In genomic region chr4:155249257-155249647, GRCm38 (mm10) we compare ENCODE assay signal across 8 mouse cellular contexts. TPM values are rescaled to one million over a fixed set of nuclear protein-coding genes. Genes with fewer than 3 reads are reported as not detected.
A peak's percentile ranks its signal among the peaks of the same experiment; 100 is the strongest.
DNase-seq lines count a peak whose midpoint lies in the region; ATAC-seq and TF ChIP-seq lines count a peak whose summit lies in the region.

No protein-coding gene starts in this region.

- peak overlapping the region; percentile 80 for H3K4me2 ChIP-seq in kidney, embryonic 14.5 days (replicated peaks; ENCODE audit: low read depth, low read length)
- H3K4me2 ChIP-seq in limb, embryonic 14.5 days (replicated peaks; ENCODE audit: low read depth, low read length, severe bottlenecking): peak overlapping the region; percentile 74
- peak overlapping the region; percentile 82 for H3K4me2 ChIP-seq in midbrain, embryonic 16.5 days (ENCODE audit: low read length)

- no peaks in the 10 kb centered on the region for H3K27me3 ChIP-seq in C2C12 (ENCODE audit: control insufficient read depth, insufficient read depth, insufficient read length)
- no peaks in the 10 kb centered on the region for H3K27me3 ChIP-seq in heart, embryonic 10.5 days (ENCODE audit: insufficient read depth, poor library complexity, severe bottlenecking)
- H3K27me3 ChIP-seq in kidney, embryonic 14.5 days (ENCODE audit: control insufficient read depth, insufficient read depth, low read length): no peaks in the 10 kb centered on the region
- no peaks in the 10 kb centered on the region for H3K27me3 ChIP-seq in limb, embryonic 14.5 days (ENCODE audit: control insufficient read depth, insufficient read depth, low read length)
- H3K27me3 ChIP-seq in midbrain, embryonic 16.5 days (ENCODE audit: control insufficient read depth, insufficient read depth, low read depth, low read length): no peaks in the 10 kb centered on the region
- no peaks in the 10 kb centered on the region for H3K27me3 ChIP-seq in spleen, adult 2 months (ENCODE audit: control insufficient read depth, insufficient read depth, low read length)

- no peaks in the 10 kb centered on the region for H3K9me3 ChIP-seq in heart, embryonic 10.5 days
- peaks cover 3% of the 10 kb centered on the region; the same call in 1 of the 2 replicates for H3K9me3 ChIP-seq in kidney, embryonic 14.5 days (ENCODE audit: control insufficient read depth, low read length)
- no peaks in the 10 kb centered on the region for H3K9me3 ChIP-seq in limb, embryonic 14.5 days (ENCODE audit: control insufficient read depth, low read length)
- no peaks in the 10 kb centered on the region for H3K9me3 ChIP-seq in midbrain, embryonic 16.5 days (replicated peaks; ENCODE audit: control insufficient read depth, low read length, poor library complexity, severe bottlenecking)

- H3ac ChIP-seq in C2C12 (ENCODE audit: control insufficient read depth, insufficient read length, low read depth): peak overlapping the region; percentile 49

- WGBS in heart, embryonic 10.5 days: under 1% methylated on average over 9 of the region's 9 CpGs
- WGBS in kidney, embryonic 14.5 days: 0% methylated on average over 9 of the region's 9 CpGs
- WGBS in limb, embryonic 14.5 days: under 1% methylated on average over 9 of the region's 9 CpGs
- under 1% methylated on average over 9 of the region's 9 CpGs for WGBS in midbrain, embryonic 16.5 days
- WGBS in spleen, adult 2 months: under 1% methylated on average over 9 of the region's 9 CpGs

- H3K27ac ChIP-seq in embryonic fibroblast, embryonic 13.5 days (ENCODE audit: insufficient read depth, low read length): peak overlapping the region; percentile 90
- peak overlapping the region; percentile 92 for H3K27ac ChIP-seq in heart, embryonic 10.5 days
- peak overlapping the region; percentile 99 for H3K27ac ChIP-seq in kidney, embryonic 14.5 days (ENCODE audit: low read depth, low read length)
- peak overlapping the region; percentile 96 for H3K27ac ChIP-seq in limb, embryonic 14.5 days (replicated peaks; ENCODE audit: low read depth, low read length)
- H3K27ac ChIP-seq in midbrain, embryonic 16.5 days (ENCODE audit: low read length): peak overlapping the region; percentile 98
- peak overlapping the region; percentile 95 for H3K27ac ChIP-seq in spleen, adult 2 months (ENCODE audit: insufficient read depth, low read length)

- peak; percentile 97 for DNase-seq in brain, adult 2 months (ENCODE audit: low read depth, low spot score)
- peak; percentile 97 for DNase-seq in heart, embryonic 10.5 days (ENCODE audit: low spot score)
- DNase-seq in limb, embryonic 14.5 days (ENCODE audit: low spot score): peak; percentile 98
- peak; percentile 93 to 95 for DNase-seq in spleen, adult 2 months (ENCODE audit: low read depth in 1 of 2, low spot score in 2 of 2)

- peak; percentile 84 for TF ChIP-seq CTCF in C2C12 (IDR thresholded peaks at IDR 0.05; ENCODE audit: control insufficient read depth, insufficient read depth, insufficient read length)
- peak; percentile 92 for TF ChIP-seq CTCF in embryonic fibroblast, embryonic 13.5 days (IDR thresholded peaks at IDR 0.05; ENCODE audit: borderline replicate concordance, insufficient read depth, low read length)
- TF ChIP-seq CTCF in spleen, adult 2 months (IDR thresholded peaks at IDR 0.05; ENCODE audit: extremely low read depth, insufficient read depth, insufficient read length, insufficient replicate concordance): peak; percentile 97; the same call in 1 of the 2 replicates

- H3K9ac ChIP-seq in kidney, embryonic 14.5 days (ENCODE audit: low read depth, low read length): peak overlapping the region; percentile 73
- peak overlapping the region; percentile 63 for H3K9ac ChIP-seq in limb, embryonic 14.5 days (ENCODE audit: low read depth, low read length, severe bottlenecking)
- H3K9ac ChIP-seq in midbrain, embryonic 16.5 days (ENCODE audit: low read depth, low read length): peak overlapping the region; percentile 81

- H3K4me3 ChIP-seq in C2C12 (ENCODE audit: insufficient read depth, poor library complexity, severe bottlenecking): peak overlapping the region; percentile 44
- H3K4me3 ChIP-seq in embryonic fibroblast, embryonic 13.5 days (ENCODE audit: insufficient read depth, low read length): peak overlapping the region; percentile 65
- H3K4me3 ChIP-seq in heart, embryonic 10.5 days: peak overlapping the region; percentile 68
- peak overlapping the region; percentile 65 for H3K4me3 ChIP-seq in kidney, embryonic 14.5 days (ENCODE audit: low read length)
- peak overlapping the region; percentile 50 for H3K4me3 ChIP-seq in limb, embryonic 14.5 days (replicated peaks; ENCODE audit: low read length)
- peak overlapping the region; percentile 58 for H3K4me3 ChIP-seq in midbrain, embryonic 16.5 days (ENCODE audit: low read depth, low read length)
- H3K4me3 ChIP-seq in spleen, adult 2 months (ENCODE audit: extremely low read depth, insufficient read depth, insufficient read length): peak overlapping the region; percentile 74

- H3K36me3 ChIP-seq in C2C12 (ENCODE audit: control insufficient read depth, insufficient read depth): no peaks in the 10 kb centered on the region
- peaks cover 11% of the 10 kb centered on the region; the same call in 1 of the 2 replicates for H3K36me3 ChIP-seq in heart, embryonic 10.5 days
- H3K36me3 ChIP-seq in kidney, embryonic 14.5 days (ENCODE audit: control insufficient read depth, insufficient read depth, low read length): no peaks in the 10 kb centered on the region
- peaks cover 8% of the 10 kb centered on the region for H3K36me3 ChIP-seq in limb, embryonic 14.5 days (ENCODE audit: control insufficient read depth, insufficient read depth, low read length)
- no peaks in the 10 kb centered on the region for H3K36me3 ChIP-seq in midbrain, embryonic 16.5 days (ENCODE audit: control insufficient read depth, insufficient read depth, low read length)
- H3K36me3 ChIP-seq in spleen, adult 2 months (ENCODE audit: control insufficient read depth, insufficient read depth, low read length): no peaks in the 10 kb centered on the region

- ATAC-seq in kidney, embryonic 14.5 days (ENCODE audit: low FRiP score, low TSS enrichment): peak; percentile 70
- ATAC-seq in limb, embryonic 14.5 days (ENCODE audit: low FRiP score, low read depth): peak; percentile 77
- ATAC-seq in midbrain, embryonic 16.5 days: peak; percentile 78

- peaks cover 7% of the 10 kb centered on the region for H3K4me1 ChIP-seq in embryonic fibroblast, embryonic 13.5 days (ENCODE audit: control insufficient read depth, insufficient read depth, low read length)
- H3K4me1 ChIP-seq in heart, embryonic 10.5 days: peaks cover 34% of the 10 kb centered on the region
- H3K4me1 ChIP-seq in kidney, embryonic 14.5 days (ENCODE audit: control insufficient read depth, insufficient read depth, low read length): peaks cover 28% of the 10 kb centered on the region
- peaks cover 46% of the 10 kb centered on the region for H3K4me1 ChIP-seq in limb, embryonic 14.5 days (ENCODE audit: control insufficient read depth, insufficient read depth, low read length)
- H3K4me1 ChIP-seq in midbrain, embryonic 16.5 days (ENCODE audit: control insufficient read depth, insufficient read depth, low read length): peaks cover 30% of the 10 kb centered on the region
- no peaks in the 10 kb centered on the region; the same call in 1 of the 2 replicates for H3K4me1 ChIP-seq in spleen, adult 2 months (ENCODE audit: control insufficient read depth, insufficient read depth, insufficient read length)

- peaks cover 15% of the 10 kb centered on the region for H3K79me2 ChIP-seq in C2C12 (ENCODE audit: control insufficient read depth, insufficient read depth)

- H3K79me3 ChIP-seq in C2C12 (ENCODE audit: low read depth): peaks cover 3% of the 10 kb centered on the region

- TF ChIP-seq POLR2A in embryonic fibroblast, embryonic 13.5 days (IDR thresholded peaks at IDR 0.05; ENCODE audit: low read depth, low read length): no peak
- TF ChIP-seq POLR2A in limb, embryonic 14.5 days (IDR thresholded peaks at IDR 0.05; ENCODE audit: borderline replicate concordance, extremely low read depth, insufficient read depth, insufficient read length): no peak
- TF ChIP-seq POLR2A in spleen, adult 2 months (IDR thresholded peaks at IDR 0.05; ENCODE audit: low read depth, low read length): no peak

TF ChIP-seq in C2C12, 6 proteins besides CTCF, POLR2A, EP300 and RAD21:
- TF ChIP-seq USF1 (IDR thresholded peaks at IDR 0.05; ENCODE audit: low read depth) (no peak), MYOD1 (IDR thresholded peaks at IDR 0.05; ENCODE audit: control insufficient read depth, insufficient read length, low read depth) (no peak), MYOG (IDR thresholded peaks at IDR 0.05; ENCODE audit: control insufficient read depth, extremely low read depth, insufficient read length) (no peak), MAX (IDR thresholded peaks at IDR 0.05) (peak; percentile 25)
TF ChIP-seq in C2C12: peak in this region for 1.

RNA-seq across cellular contexts. Expression of gene Faap20, which starts 0.3 kb away (rescaled TPM):
- polyA plus RNA-seq in C2C12 (2012; fragmentation: generic; extraction: Trizol): 30.6 TPM
- 19.8 and 21.1 TPM in 2 replicates for polyA plus RNA-seq in embryonic fibroblast, embryonic 13.5 days (2011; ENCODE audit: insufficient read length, low read depth, missing spikeins)
- polyA plus RNA-seq in heart, embryonic 10.5 days (2016; fragmentation: Nextera tagmentation; extraction: Ambion mirVana): 77.0 and 87.4 TPM in 2 replicates
- 63.4 and 73.8 TPM in 2 replicates for polyA plus RNA-seq in kidney, embryonic 14.5 days (2014; fragmentation: Nextera tagmentation; extraction: Ambion mirVana)
- polyA plus RNA-seq in limb, embryonic 14.5 days (2012; rRNA removed): 64.6 and 85.1 TPM in 2 replicates
- 72.5 and 84.8 TPM in 2 replicates for polyA plus RNA-seq in limb, embryonic 14.5 days (2014; fragmentation: Nextera tagmentation; extraction: Ambion mirVana)
- polyA plus RNA-seq in midbrain, embryonic 16.5 days (2015; fragmentation: Nextera tagmentation; extraction: Ambion mirVana): 69.8 and 70.1 TPM in 2 replicates
- 43.2 and 64.8 TPM in 2 replicates for polyA plus RNA-seq in spleen, adult 2 months (2012; rRNA removed)

RNA-seq across cellular contexts. Expression of gene Ski, which starts 26.9 kb away (rescaled TPM):
- 45.2 TPM for polyA plus RNA-seq in C2C12 (2012; fragmentation: generic; extraction: Trizol)
- polyA plus RNA-seq in embryonic fibroblast, embryonic 13.5 days (2011; ENCODE audit: insufficient read length, low read depth, missing spikeins): 88.4 and 106 TPM in 2 replicates
- 7.5 and 11.3 TPM in 2 replicates for polyA plus RNA-seq in heart, embryonic 10.5 days (2016; fragmentation: Nextera tagmentation; extraction: Ambion mirVana)
- polyA plus RNA-seq in kidney, embryonic 14.5 days (2014; fragmentation: Nextera tagmentation; extraction: Ambion mirVana): 24.0 and 24.5 TPM in 2 replicates
- 88.7 and 109 TPM in 2 replicates for polyA plus RNA-seq in limb, embryonic 14.5 days (2012; rRNA removed)
- polyA plus RNA-seq in limb, embryonic 14.5 days (2014; fragmentation: Nextera tagmentation; extraction: Ambion mirVana): 44.0 and 47.5 TPM in 2 replicates
- 9.6 and 10.1 TPM in 2 replicates for polyA plus RNA-seq in midbrain, embryonic 16.5 days (2015; fragmentation: Nextera tagmentation; extraction: Ambion mirVana)
- polyA plus RNA-seq in spleen, adult 2 months (2012; rRNA removed): 32.2 and 40.6 TPM in 2 replicates

Comparison
In these comparisons a context has a peak if more than half of its experiments do, and no peak if none do; other contexts are left out.
1. Peak in every context shown above with its lines: DNase-seq, ATAC-seq, H3K4me3 ChIP-seq and H3K27ac ChIP-seq.